Mouse (Mus musculus) heart, postnatal 36 days (tissue): ENCODE measurements around the gene Pax9. TPM values are rescaled to one million over a fixed set of nuclear protein-coding genes. Genes with fewer than 3 reads are reported as not detected.

Experiments used
- DNase-seq, 2 experiments: peaks; one replicate each; pipeline ENCODE4 v3.0.0; 2021 to 2022
- intact Hi-C: fragments of 180-260 bp; cut with DNase I; formaldehyde crosslinking; loops from one replicate; pipeline ENCODE4 v1.15.1; 2025
- total RNA-seq, 2 experiments: library from RNA; stranded (reverse); gene quantifications; 2 replicates each; pipeline ENCODE4 v1.2.3; 2021

Gene Pax9
- total RNA-seq, 2 experiments from 2014 or later = 0.08 to 0.25 TPM

GRCm38 (mm10) chr12:56696174-56697010 is 4.8 kb downstream of the Pax9 start:
- intact Hi-C loops = no loop called here
- no peak for DNase-seq

DNA sequence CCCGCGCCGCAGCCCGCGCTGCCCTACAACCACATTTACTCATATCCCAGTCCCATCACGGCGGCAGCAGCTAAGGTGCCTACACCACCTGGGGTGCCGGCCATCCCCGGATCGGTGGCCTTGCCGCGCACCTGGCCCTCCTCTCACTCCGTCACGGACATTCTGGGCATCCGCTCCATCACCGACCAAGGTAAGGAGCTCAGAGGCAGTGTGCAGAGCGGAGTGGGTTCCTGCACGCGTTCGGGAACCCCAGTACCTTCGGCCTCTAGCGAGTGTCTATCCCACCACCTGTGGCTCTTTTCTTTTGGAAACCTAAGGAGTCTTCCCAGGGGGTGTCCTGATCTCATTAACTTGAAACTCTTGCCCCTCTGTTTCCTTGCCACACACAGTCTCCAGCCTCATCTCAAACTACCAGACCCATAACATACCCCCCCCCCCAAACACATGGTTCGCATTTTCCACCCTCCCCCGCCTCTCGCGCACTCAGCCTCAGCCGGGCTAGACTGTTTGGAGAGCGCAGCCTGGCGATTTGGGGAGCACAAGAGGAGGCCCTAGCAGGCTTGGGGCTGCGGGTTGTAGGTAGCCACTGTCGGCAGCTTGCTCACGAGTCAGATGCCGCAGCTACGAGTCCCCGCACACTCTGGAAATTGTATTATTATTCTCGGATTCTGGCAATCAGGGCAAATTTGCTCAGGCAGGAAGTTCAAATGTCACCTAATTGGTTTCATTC is 5.6 kb downstream of the Pax9 start:
- intact Hi-C loops = no loop called here
- DNase-seq = no peak

DNA sequence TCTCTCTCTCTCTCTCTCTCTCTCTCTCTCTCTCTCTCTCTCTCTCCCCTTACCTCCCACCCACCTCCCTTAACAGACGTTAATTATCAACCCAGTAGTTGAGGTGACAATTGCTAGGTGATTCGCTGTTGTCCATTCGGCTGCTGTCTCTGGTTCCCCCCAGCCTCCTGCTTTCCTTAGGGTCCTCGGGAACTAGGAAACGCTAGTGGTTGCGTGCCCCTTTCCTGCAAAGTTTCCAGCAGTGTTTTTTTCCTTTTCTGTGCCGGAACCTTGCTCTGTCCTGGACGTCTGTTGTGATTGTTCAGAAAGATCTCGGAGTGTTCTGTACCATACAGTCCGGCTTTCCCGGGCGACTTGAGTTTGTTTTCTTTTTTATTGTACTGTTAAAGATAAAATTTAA is 6.2 kb downstream of the Pax9 start:
- DNase-seq = no peak
- intact Hi-C loops = no loop called here

- DNase-seq = no peak
- intact Hi-C loops = no loop called here
Measured at GRCm38 (mm10) chr12:56698191-56698980, 6.8 kb downstream of the Pax9 start.

GRCm38 (mm10) chr12:56699351-56699750 is 7.8 kb downstream of the Pax9 start:
- no peak for DNase-seq
- intact Hi-C loops = no loop called here

GRCm38 (mm10) chr12:56699915-56700900 is 8.6 kb downstream of the Pax9 start:
- no peak for DNase-seq
- intact Hi-C loops = no loop called here

GRCm38 (mm10) chr12:56701004-56701403 is 9.4 kb downstream of the Pax9 start:
- intact Hi-C loops = no loop called here
- DNase-seq = no peak

DNA sequence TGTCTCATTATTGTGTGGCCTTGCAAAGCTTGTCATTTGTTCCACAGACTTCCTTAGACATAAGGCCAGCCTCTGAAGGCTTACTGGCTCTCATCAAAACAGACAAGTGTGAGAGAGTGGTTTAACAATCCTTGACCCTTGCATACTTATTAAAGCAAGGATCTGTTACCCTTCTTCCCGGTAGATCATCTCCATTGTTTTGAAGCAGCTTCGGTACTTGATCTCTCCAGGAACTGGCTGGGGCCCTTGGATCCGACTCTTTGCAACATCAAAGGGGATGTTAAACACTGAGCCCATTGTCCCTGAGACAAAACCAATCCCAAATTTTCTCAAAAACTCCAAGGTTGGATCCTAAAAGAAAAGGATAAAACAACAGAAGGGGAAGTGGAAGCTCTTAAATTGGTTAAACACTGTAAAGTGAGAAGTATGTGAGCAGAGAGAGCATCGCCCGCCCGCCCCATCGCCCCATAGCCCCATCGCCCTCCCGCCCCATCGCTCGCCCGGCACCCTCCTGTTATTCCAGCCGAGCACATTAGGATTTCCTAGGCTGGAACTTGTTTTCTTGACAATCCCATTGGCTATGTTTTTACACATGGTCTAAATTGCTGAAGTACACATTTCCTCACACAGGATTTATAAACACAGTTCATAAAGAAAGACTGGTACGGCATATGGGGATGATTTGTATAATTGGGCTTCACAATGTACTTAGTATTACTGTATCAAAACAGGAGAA is 26.6 kb downstream of the Pax9 start:
- DNase-seq = no peak
- intact Hi-C loops = no loop called here

DNA sequence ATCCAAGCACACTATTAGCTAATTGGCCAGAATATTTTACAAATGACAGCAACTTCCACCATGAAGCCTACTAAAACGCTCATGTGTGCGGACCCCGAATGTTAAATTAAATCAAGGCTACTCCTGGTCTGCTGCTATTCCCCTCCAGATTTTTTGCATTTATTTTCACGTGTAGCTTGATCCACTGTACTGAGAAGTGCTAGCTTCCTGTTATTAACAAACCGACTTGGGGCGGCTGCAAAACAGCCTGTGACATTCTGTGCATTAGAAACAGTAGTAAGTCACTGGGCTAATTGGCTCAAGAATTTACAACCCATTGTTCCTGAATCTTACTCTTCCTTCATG is 27.1 kb downstream of the Pax9 start:
- intact Hi-C loops = no loop called here
- DNase-seq = no peak

GRCm38 (mm10) chr12:56727631-56728030 is 36.1 kb downstream of the Pax9 start:
- no peak for DNase-seq
- intact Hi-C loops = no loop called here

GRCm38 (mm10) chr12:56737104-56737503 is 45.5 kb downstream of the Pax9 start:
- intact Hi-C loops = no loop called here

More at GRCm38 (mm10) chr12:56737104-56737503, 45.5 kb downstream of the Pax9 start:
- DNase-seq = no peak

Other genes starting within 250 kb of the Pax9 start
- gene Nkx2-1, start 154.9 kb upstream of the Pax9 start, total RNA-seq = not detected
- gene Nkx2-9, start 78.5 kb upstream of the Pax9 start, total RNA-seq = under 1 TPM in 1 of 2 experiments, not detected in 1; 0.31 TPM